Mouse (Mus musculus): ENCODE data around the gene Kif14.

- TF ChIP-seq CTCF (IDR thresholded peaks at IDR 0.05) (no peak), POLR2A (IDR thresholded peaks at IDR 0.05; ENCODE audit: insufficient read depth, low read depth, low read length) (no peak), EP300 (IDR thresholded peaks at IDR 0.05; ENCODE audit: insufficient read depth, low read depth, low read length) (no peak)
These were observed 80.9 kb downstream of the Kif14 start for GRCm38 (mm10) chr1:136547068-136547467.

Data from heart, adult 2 months (tissue).